7 mouse cellular contexts compared by ENCODE assay signal in genomic region chr10:128231146-128231545, GRCm38 (mm10). TPM values are rescaled to one million over a fixed set of nuclear protein-coding genes. Genes with fewer than 3 reads are reported as not detected.
DNase-seq lines count a peak whose midpoint lies in the region; ATAC-seq and TF ChIP-seq lines count a peak whose summit lies in the region.

No protein-coding gene starts in this region.

- 3% methylated on average over 5 of the region's 5 CpGs for WGBS in spleen, adult 2 months
- WGBS in forebrain, embryonic 11.5 days, result 22% methylated on average over 5 of the region's 5 CpGs
- 8% methylated on average over 5 of the region's 5 CpGs for WGBS in limb, embryonic 15.5 days

- no peak for TF ChIP-seq CTCF in spleen, adult 2 months (IDR thresholded peaks at IDR 0.05; ENCODE audit: extremely low read depth, insufficient read depth, insufficient read length, insufficient replicate concordance)

- H3K4me3 ChIP-seq in spleen, adult 2 months (ENCODE audit: extremely low read depth, insufficient read depth, insufficient read length), result no peak overlapping the region; the same call in 1 of the 2 replicates
- peak overlapping the region; percentile 70 for H3K4me3 ChIP-seq in forebrain, embryonic 11.5 days (ENCODE audit: low read depth, low read length)
- peak overlapping the region; percentile 82 for H3K4me3 ChIP-seq in limb, embryonic 15.5 days

- H3K4me1 ChIP-seq in spleen, adult 2 months (ENCODE audit: control insufficient read depth, insufficient read depth, insufficient read length), result peaks cover 7% of the 10 kb centered on the region; the same call in 1 of the 2 replicates
- H3K4me1 ChIP-seq in forebrain, embryonic 11.5 days (replicated peaks; ENCODE audit: control insufficient read depth, insufficient read depth, low read length), result peaks cover 10% of the 10 kb centered on the region
- H3K4me1 ChIP-seq in limb, embryonic 15.5 days, result peaks cover 13% of the 10 kb centered on the region

- no peaks in the 10 kb centered on the region for H3K36me3 ChIP-seq in spleen, adult 2 months (ENCODE audit: control insufficient read depth, insufficient read depth, low read length)
- no peaks in the 10 kb centered on the region for H3K36me3 ChIP-seq in forebrain, embryonic 11.5 days (ENCODE audit: control insufficient read depth, insufficient read depth, low read length)
- 0 out of 2 replicates have a peak, but pooled peaks cover 6% of the 10 kb centered on the region for H3K36me3 ChIP-seq in limb, embryonic 15.5 days

- ATAC-seq in forebrain, embryonic 11.5 days (replicated peaks; ENCODE audit: low FRiP score), result no peak
- no peak for ATAC-seq in limb, embryonic 15.5 days (ENCODE audit: insufficient number of reproducible peaks, low FRiP score, low TSS enrichment, low read depth)

- peak overlapping the region; percentile 79 for H3K4me2 ChIP-seq in forebrain, embryonic 11.5 days (ENCODE audit: low read depth, low read length, severe bottlenecking)
- H3K4me2 ChIP-seq in limb, embryonic 15.5 days, result peak overlapping the region; percentile 65

- H3K9ac ChIP-seq in forebrain, embryonic 11.5 days (ENCODE audit: low read length), result peak overlapping the region; percentile 91
- peak overlapping the region; percentile 63; the same call in 1 of the 2 replicates for H3K9ac ChIP-seq in limb, embryonic 15.5 days

- H3K9me3 ChIP-seq in forebrain, embryonic 11.5 days (ENCODE audit: control insufficient read depth, low read length), result no peaks in the 10 kb centered on the region
- H3K9me3 ChIP-seq in limb, embryonic 15.5 days, result no peaks in the 10 kb centered on the region

- H3K27me3 ChIP-seq in spleen, adult 2 months (ENCODE audit: control insufficient read depth, insufficient read depth, low read length), result no peaks in the 10 kb centered on the region
- H3K27me3 ChIP-seq in forebrain, embryonic 11.5 days (ENCODE audit: control insufficient read depth, insufficient read depth, low read length), result no peaks in the 10 kb centered on the region
- no peaks in the 10 kb centered on the region for H3K27me3 ChIP-seq in limb, embryonic 15.5 days

- H3K27ac ChIP-seq in spleen, adult 2 months (ENCODE audit: insufficient read depth, low read length), result peak overlapping the region; percentile 69
- H3K27ac ChIP-seq in forebrain, embryonic 11.5 days (ENCODE audit: low read depth, low read length), result peak overlapping the region; percentile 96; the same call in 1 of the 2 replicates
- H3K27ac ChIP-seq in limb, embryonic 15.5 days, result peak overlapping the region; percentile 94

- no peak for TF ChIP-seq POLR2A in spleen, adult 2 months (IDR thresholded peaks at IDR 0.05; ENCODE audit: low read depth, low read length)

- DNase-seq in spleen, adult 2 months (ENCODE audit: low read depth in 1 of 2, low spot score in 2 of 2), result no peak
- no peak for DNase-seq in spleen, adult 18-20 months
- DNase-seq in forebrain, embryonic 11.5 days (ENCODE audit: low spot score), result no peak
- DNase-seq in thymus, postnatal 25 days, result peak; percentile 21
- no peak for DNase-seq in kidney, postnatal 36 days
- no peak for DNase-seq in cerebellum, postnatal 25 days

RNA-seq across cellular contexts. Expression of gene Timeless, which starts 0.7 kb away (rescaled TPM):
- 4.8 and 6.7 TPM in 2 replicates for polyA plus RNA-seq in spleen, adult 2 months (2012; rRNA removed)
- 81.7 and 89.7 TPM in 2 replicates for polyA plus RNA-seq in forebrain, embryonic 11.5 days (2014; fragmentation: Nextera tagmentation; extraction: Ambion mirVana)
- polyA plus RNA-seq in limb, embryonic 15.5 days (2015; fragmentation: Nextera tagmentation; extraction: Ambion mirVana), result 46.2 and 46.9 TPM in 2 replicates

RNA-seq across cellular contexts. Expression of gene Mip, which starts 5.5 kb away (rescaled TPM):
- 0.08 TPM in 1 of 2 replicates, not detected in the other for polyA plus RNA-seq in spleen, adult 2 months (2012; rRNA removed)
- 0.28 and 0.55 TPM in 2 replicates for polyA plus RNA-seq in forebrain, embryonic 11.5 days (2014; fragmentation: Nextera tagmentation; extraction: Ambion mirVana)
- polyA plus RNA-seq in limb, embryonic 15.5 days (2015; fragmentation: Nextera tagmentation; extraction: Ambion mirVana), result 0.12 and 0.26 TPM in 2 replicates

RNA-seq across cellular contexts. Expression of gene Spryd4, which starts 19.5 kb away (rescaled TPM):
- 6.0 and 7.6 TPM in 2 replicates for polyA plus RNA-seq in spleen, adult 2 months (2012; rRNA removed)
- 23.1 and 26.7 TPM in 2 replicates for polyA plus RNA-seq in forebrain, embryonic 11.5 days (2014; fragmentation: Nextera tagmentation; extraction: Ambion mirVana)
- 34.2 and 36.3 TPM in 2 replicates for polyA plus RNA-seq in limb, embryonic 15.5 days (2015; fragmentation: Nextera tagmentation; extraction: Ambion mirVana)

RNA-seq across cellular contexts. Expression of gene Apon, which starts 22.8 kb away (rescaled TPM):
- 0.06 and 0.20 TPM in 2 replicates for polyA plus RNA-seq in spleen, adult 2 months (2012; rRNA removed)
- polyA plus RNA-seq in forebrain, embryonic 11.5 days (2014; fragmentation: Nextera tagmentation; extraction: Ambion mirVana), result 0.77 and 0.89 TPM in 2 replicates
- polyA plus RNA-seq in limb, embryonic 15.5 days (2015; fragmentation: Nextera tagmentation; extraction: Ambion mirVana), result 0.25 and 0.47 TPM in 2 replicates

RNA-seq across cellular contexts. Expression of gene Gls2, which starts 36.9 kb away (rescaled TPM):
- 4.7 and 6.6 TPM in 2 replicates for polyA plus RNA-seq in spleen, adult 2 months (2012; rRNA removed)
- polyA plus RNA-seq in forebrain, embryonic 11.5 days (2014; fragmentation: Nextera tagmentation; extraction: Ambion mirVana), result 1.3 and 1.7 TPM in 2 replicates
- 1.8 TPM in 2 replicates for polyA plus RNA-seq in limb, embryonic 15.5 days (2015; fragmentation: Nextera tagmentation; extraction: Ambion mirVana)
